Mouse (Mus musculus) C2C12 (cell line): ENCODE data around the gene 9530068E07Rik. TPM values are rescaled to one million over a fixed set of nuclear protein-coding genes. Genes with fewer than 3 reads are reported as not detected.
"Not testable (repeated sequence)": the region's sequence is repeated elsewhere in the genome, so short reads cannot be mapped to it uniquely, and the experiment has no call there.

Source experiments
- H3K27me3 ChIP-seq: one replicate; pipeline ENCODE4 v1.6.1; 2011; ENCODE audit not compliant: control insufficient read depth, insufficient read depth, insufficient read length
- H3K36me3 ChIP-seq: one replicate; pipeline ENCODE4 v1.6.1; 2011; ENCODE audit not compliant: control insufficient read depth, insufficient read depth
- H3K4me3 ChIP-seq: one replicate; pipeline ENCODE4 v1.5.1; 2011; ENCODE audit warnings: mild to moderate bottlenecking, control low read depth; ENCODE audit not compliant: poor library complexity, insufficient read depth, severe bottlenecking
- H3K79me2 ChIP-seq: one replicate; pipeline ENCODE4 v1.6.1; 2011; ENCODE audit not compliant: control insufficient read depth, insufficient read depth
- H3K79me3 ChIP-seq: one replicate; pipeline ENCODE4 v1.6.1; 2011; ENCODE audit warnings: low read depth, control low read depth
- H3ac ChIP-seq: one replicate; pipeline ENCODE3; 2011; ENCODE audit warnings: low read depth; ENCODE audit not compliant: control insufficient read depth, insufficient read length
- CEBPB ChIP-seq: IDR thresholded peaks from one replicate; pipeline ENCODE4 v1.6.1; 2011; ENCODE audit warnings: low read depth, mild to moderate bottlenecking, control low read depth, moderate library complexity
- CTCF ChIP-seq: IDR thresholded peaks from one replicate; pipeline ENCODE4 v1.5.1; 2011; ENCODE audit not compliant: control insufficient read depth, insufficient read depth, insufficient read length
- FOSL1 ChIP-seq: IDR thresholded peaks from one replicate; pipeline ENCODE4 v1.8.0; 2011; ENCODE audit warnings: mild to moderate bottlenecking, low read length; ENCODE audit not compliant: poor library complexity, insufficient read depth, severe bottlenecking
- MAX ChIP-seq: IDR thresholded peaks from one replicate; pipeline ENCODE4 v1.6.1; 2011; ENCODE audit warnings: mild to moderate bottlenecking, control low read depth
- MYOD1 ChIP-seq: IDR thresholded peaks from one replicate; pipeline ENCODE4 v1.6.1; 2011; ENCODE audit warnings: low read depth; ENCODE audit not compliant: control insufficient read depth, insufficient read length
- MYOG ChIP-seq: IDR thresholded peaks from one replicate; pipeline ENCODE4 v1.6.1; 2011; ENCODE audit not compliant: control insufficient read depth, insufficient read length; ENCODE audit errors: extremely low read depth
- USF1 ChIP-seq: IDR thresholded peaks from one replicate; pipeline ENCODE4 v1.6.1; 2011; ENCODE audit warnings: low read depth, mild to moderate bottlenecking, control low read depth, moderate library complexity
- polyA plus RNA-seq: library from polyadenylated mRNA; unstranded; fragments of >200 nt; fragmentation: generic; extraction: Trizol; gene quantifications from one replicate; pipeline ENCODE4 v1.2.1, GENCODE M21; 2012; ENCODE audit warnings: missing spikeins

The 9530068E07Rik gene
- polyA plus RNA-seq, 1 experiment = 111 TPM

GRCm38 (mm10) chr11:52354644-52355043 lies 41.6 kb upstream of the 9530068E07Rik start:
- Histone ChIP-seq H3K27me3 (no peaks in the 10 kb centered on the region), H3K4me3 (no peak overlapping the region), H3K79me2 (no peaks in the 10 kb centered on the region), H3K79me3 (no peaks in the 10 kb centered on the region), H3K36me3 (no peaks in the 10 kb centered on the region), H3ac (no peak overlapping the region)
- TF ChIP-seq MYOG = no peak

GRCm38 (mm10) chr11:52355601-52356000 lies 40.6 kb upstream of the 9530068E07Rik start:
- H3ac ChIP-seq = no peak overlapping the region
- TF ChIP-seq CTCF = no peak
- TF ChIP-seq MAX = no peak
- TF ChIP-seq MYOD1 = no peak
- no peak for TF ChIP-seq CEBPB
- no peak for TF ChIP-seq USF1
- TF ChIP-seq MYOG = no peak
- TF ChIP-seq FOSL1 = no peak
- no peaks in the 10 kb centered on the region for H3K36me3 ChIP-seq
- H3K79me2 ChIP-seq = no peaks in the 10 kb centered on the region
- H3K27me3 ChIP-seq = no peaks in the 10 kb centered on the region
- H3K79me3 ChIP-seq = no peaks in the 10 kb centered on the region
- H3K4me3 ChIP-seq = no peak overlapping the region

- H3K27me3 ChIP-seq, H3ac ChIP-seq, H3K36me3 ChIP-seq, H3K4me3 ChIP-seq: not testable (repeated sequence)
- H3K79me2 ChIP-seq = peaks cover 13% of the 10 kb centered on the region
- peaks cover 11% of the 10 kb centered on the region for H3K79me3 ChIP-seq
These were observed 39.1 kb upstream of the 9530068E07Rik start for GRCm38 (mm10) chr11:52357091-52357490.

- H3K36me3 ChIP-seq = peaks cover 12% of the 10 kb centered on the region
- no peak overlapping the region for H3ac ChIP-seq
- H3K27me3 ChIP-seq = no peaks in the 10 kb centered on the region
- H3K4me3 ChIP-seq = no peak overlapping the region
- peaks cover 28% of the 10 kb centered on the region for H3K79me2 ChIP-seq
- peaks cover 25% of the 10 kb centered on the region for H3K79me3 ChIP-seq
- no peak for TF ChIP-seq USF1
- TF ChIP-seq MYOD1 = no peak
- TF ChIP-seq MYOG = no peak
- TF ChIP-seq CTCF = no peak
- no peak for TF ChIP-seq MAX
- no peak for TF ChIP-seq CEBPB
- TF ChIP-seq FOSL1 = no peak
These were observed 37.7 kb upstream of the 9530068E07Rik start for GRCm38 (mm10) chr11:52358520-52358919.

- Histone ChIP-seq H3K27me3 (no peaks in the 10 kb centered on the region), H3K36me3 (peaks cover 15% of the 10 kb centered on the region), H3ac (peak overlapping the region; percentile 87), H3K4me3 (peak overlapping the region; percentile 95), H3K79me3 (peaks cover 39% of the 10 kb centered on the region), H3K79me2 (peaks cover 41% of the 10 kb centered on the region)
- TF ChIP-seq USF1 (peak; percentile 77), MYOG (no peak), MAX (peak; percentile 94)
These were observed 36.4 kb upstream of the 9530068E07Rik start for GRCm38 (mm10) chr11:52359686-52360470.

- H3K27me3 ChIP-seq = no peaks in the 10 kb centered on the region
These were observed 35.6 kb upstream of the 9530068E07Rik start, which contains the start of gene Vdac1 for GRCm38 (mm10) chr11:52360471-52361277. Vdac1 (plus strand) TSS chr11:52360860.

More at GRCm38 (mm10) chr11:52360471-52361277, 35.6 kb upstream of the 9530068E07Rik start, which contains the start of gene Vdac1:
- Histone ChIP-seq H3K36me3 (peaks cover 15% of the 10 kb centered on the region), H3ac (peak within 1 kb of the TSS; percentile 98), H3K79me3 (peaks cover 47% of the 10 kb centered on the region), H3K4me3 (peak within 1 kb of the TSS; percentile 95), H3K79me2 (peaks cover 49% of the 10 kb centered on the region)
- TF ChIP-seq CEBPB = no peak
- TF ChIP-seq FOSL1 = no peak
- TF ChIP-seq MYOD1 = no peak
- no peak for TF ChIP-seq MAX
- TF ChIP-seq CTCF = no peak
- no peak for TF ChIP-seq USF1
- TF ChIP-seq MYOG = no peak
